In genomic region chr7:107545011-107545410, GRCm38 (mm10) we compare ENCODE assay signal across 29 mouse cellular contexts. TPM values are rescaled to one million over a fixed set of nuclear protein-coding genes. Genes with fewer than 3 reads are reported as not detected.
DNase-seq lines count a peak whose midpoint lies in the region; ATAC-seq and TF ChIP-seq lines count a peak whose summit lies in the region.
"Had no signal": no experiment of that assay in that cellular context is flagged by ENCODE, and none has a peak within 500 bp of the region (broad histone marks: within the 10 kb centered on the region; RNA-seq: fewer than 3 reads in every experiment).

No protein-coding gene starts in this region.

- no peak for ATAC-seq in intestine, postnatal 0 days
- ATAC-seq: forebrain, embryonic 15.5 days; midbrain, embryonic 16.5 days had no signal

- TF ChIP-seq CTCF in gastrocnemius, adult 2 months (IDR thresholded peaks at IDR 0.05): no peak
- TF ChIP-seq CTCF in intestine, postnatal 0 days (IDR thresholded peaks at IDR 0.05; ENCODE audit: low read depth): no peak

- no peaks in the 10 kb centered on the region for H3K9me3 ChIP-seq in intestine, postnatal 0 days (ENCODE audit: control insufficient read depth)
- H3K9me3 ChIP-seq: embryonic facial prominence, embryonic 13.5 days; forebrain, embryonic 10.5 days; forebrain, embryonic 15.5 days; stomach, embryonic 15.5 days had no signal

- no peak overlapping the region for H3K4me2 ChIP-seq in intestine, postnatal 0 days (replicated peaks; ENCODE audit: low read depth)
- H3K4me2 ChIP-seq: embryonic facial prominence, embryonic 13.5 days; forebrain, embryonic 15.5 days; heart, embryonic 11.5 days; hindbrain, embryonic 14.5 days; lung, embryonic 14.5 days; midbrain, embryonic 11.5 days; stomach, embryonic 15.5 days had no signal

- intact Hi-C loops in gastrocnemius, adult 2 months (cut with DNase I): no loop called here

- peak; percentile 22 for DNase-seq in cerebellum, adult 9-10 months
- no peak for DNase-seq in cerebellum, adult 11 months
- DNase-seq in gastrocnemius, adult 2 months: peak; percentile 40
- DNase-seq in gastrocnemius, postnatal 25 days: no peak
- DNase-seq in lung, postnatal 36 days: peak; percentile 9
- no peak for DNase-seq in lung, postnatal 4 days
- DNase-seq: adrenal gland, adult 2 months; heart, postnatal 36 days; kidney, adult 11 months; kidney, postnatal 14 days; layer of hippocampus, adult 9-11 months; liver; lung, embryonic 14.5 days; lung, postnatal 14 days; right cerebral cortex, postnatal 25 days had no signal

- H3K27ac ChIP-seq in gastrocnemius, adult 2 months: no peak overlapping the region
- H3K27ac ChIP-seq in intestine, postnatal 0 days (ENCODE audit: low read depth, low read length): no peak overlapping the region
- H3K27ac ChIP-seq: embryonic facial prominence, embryonic 13.5 days; forebrain, embryonic 10.5 days; forebrain, embryonic 15.5 days; hindbrain, embryonic 14.5 days; liver, embryonic 14.5 days; stomach, embryonic 15.5 days had no signal

- no peak overlapping the region for H3K4me3 ChIP-seq in gastrocnemius, adult 2 months
- no peak overlapping the region for H3K4me3 ChIP-seq in intestine, postnatal 0 days (ENCODE audit: low read depth, low read length)
- H3K4me3 ChIP-seq: embryonic facial prominence, embryonic 13.5 days; forebrain, embryonic 10.5 days; forebrain, embryonic 15.5 days; stomach, embryonic 15.5 days had no signal

- 71% methylated on average over 1 of the region's 1 CpGs for WGBS in intestine, postnatal 0 days

- no peak overlapping the region for H3K9ac ChIP-seq in intestine, postnatal 0 days (ENCODE audit: low read depth, low read length)
- H3K9ac ChIP-seq: embryonic facial prominence, embryonic 13.5 days; forebrain, embryonic 15.5 days; hindbrain, embryonic 14.5 days; liver, embryonic 14.5 days; lung, embryonic 14.5 days; stomach, embryonic 15.5 days had no signal

- no peaks in the 10 kb centered on the region for H3K36me3 ChIP-seq in intestine, postnatal 0 days (ENCODE audit: control insufficient read depth, insufficient read depth)
- H3K36me3 ChIP-seq: embryonic facial prominence, embryonic 13.5 days; forebrain, embryonic 10.5 days; forebrain, embryonic 15.5 days; stomach, embryonic 15.5 days had no signal

- H3K27me3 ChIP-seq in intestine, postnatal 0 days (replicated peaks; ENCODE audit: control insufficient read depth, insufficient read depth, low read length): no peaks in the 10 kb centered on the region
- H3K27me3 ChIP-seq: embryonic facial prominence, embryonic 13.5 days; forebrain, embryonic 15.5 days; stomach, embryonic 15.5 days had no signal

- no peaks in the 10 kb centered on the region for H3K4me1 ChIP-seq in intestine, postnatal 0 days (replicated peaks; ENCODE audit: control insufficient read depth, insufficient read depth, low read length)
- H3K4me1 ChIP-seq: embryonic facial prominence, embryonic 13.5 days; forebrain, embryonic 10.5 days; forebrain, embryonic 15.5 days; stomach, embryonic 15.5 days had no signal

RNA-seq across cellular contexts. Expression of gene Olfml1, which starts 22.2 kb away (rescaled TPM):
- total RNA-seq in gastrocnemius, adult 2 months (2021): 1 to 10 TPM; 2.0 to 2.6 TPM
- 1 to 10 TPM; 2.0 to 4.7 TPM for total RNA-seq in gastrocnemius, postnatal 25 days (2021)
- 7.3 and 7.4 TPM in 2 replicates for polyA plus RNA-seq in intestine, postnatal 0 days (2015; fragmentation: Nextera tagmentation; extraction: Ambion mirVana)
- total RNA-seq: common myeloid progenitor, adult 5-6 weeks; megakaryocyte, adult 5-6 weeks; MEL; neutrophil, adult 5-6 weeks had no signal

RNA-seq across cellular contexts. Expression of gene Ppfibp2, which starts 50.0 kb away (rescaled TPM):
- 10 to 100 TPM; 10.6 to 19.0 TPM for total RNA-seq in gastrocnemius, adult 2 months (2021)
- 10 to 100 TPM in 1 of 2 experiments, 1 to 10 TPM in 1; 8.0 to 15.2 TPM for total RNA-seq in gastrocnemius, postnatal 25 days (2021)
- polyA plus RNA-seq in intestine, postnatal 0 days (2015; fragmentation: Nextera tagmentation; extraction: Ambion mirVana): 9.8 and 10.7 TPM in 2 replicates
- total RNA-seq: MEL had no signal

Comparison
In these comparisons a context has a peak if more than half of its experiments do, and no peak if none do; other contexts are left out.
1. DNase-seq: peak in cerebellum, adult 9-10 months (single experiment), gastrocnemius, adult 2 months (single experiment) and lung, postnatal 36 days (single experiment); none in cerebellum, adult 11 months (single experiment), gastrocnemius, postnatal 25 days (single experiment) and lung, postnatal 4 days (0 of 2).